Mouse (Mus musculus) C2C12 (cell line): ENCODE data around the gene Lrmda. TPM values are rescaled to one million over a fixed set of nuclear protein-coding genes. Genes with fewer than 3 reads are reported as not detected.
"Not testable (repeated sequence)": the region's sequence is repeated elsewhere in the genome, so short reads cannot be mapped to it uniquely, and the experiment has no call there.

Source experiments
- H3K27me3 ChIP-seq: one replicate; pipeline ENCODE4 v1.6.1; 2011; ENCODE audit not compliant: control insufficient read depth, insufficient read depth, insufficient read length
- H3K36me3 ChIP-seq: one replicate; pipeline ENCODE4 v1.6.1; 2011; ENCODE audit not compliant: control insufficient read depth, insufficient read depth
- H3K4me3 ChIP-seq: one replicate; pipeline ENCODE4 v1.5.1; 2011; ENCODE audit warnings: mild to moderate bottlenecking, control low read depth; ENCODE audit not compliant: poor library complexity, insufficient read depth, severe bottlenecking
- H3K79me2 ChIP-seq: one replicate; pipeline ENCODE4 v1.6.1; 2011; ENCODE audit not compliant: control insufficient read depth, insufficient read depth
- H3K79me3 ChIP-seq: one replicate; pipeline ENCODE4 v1.6.1; 2011; ENCODE audit warnings: low read depth, control low read depth
- H3ac ChIP-seq: one replicate; pipeline ENCODE3; 2011; ENCODE audit warnings: low read depth; ENCODE audit not compliant: control insufficient read depth, insufficient read length
- CEBPB ChIP-seq: IDR thresholded peaks from one replicate; pipeline ENCODE4 v1.6.1; 2011; ENCODE audit warnings: low read depth, mild to moderate bottlenecking, control low read depth, moderate library complexity
- CTCF ChIP-seq: IDR thresholded peaks from one replicate; pipeline ENCODE4 v1.5.1; 2011; ENCODE audit not compliant: control insufficient read depth, insufficient read depth, insufficient read length
- FOSL1 ChIP-seq: IDR thresholded peaks from one replicate; pipeline ENCODE4 v1.8.0; 2011; ENCODE audit warnings: mild to moderate bottlenecking, low read length; ENCODE audit not compliant: poor library complexity, insufficient read depth, severe bottlenecking
- MAX ChIP-seq: IDR thresholded peaks from one replicate; pipeline ENCODE4 v1.6.1; 2011; ENCODE audit warnings: mild to moderate bottlenecking, control low read depth
- MYOD1 ChIP-seq: IDR thresholded peaks from one replicate; pipeline ENCODE4 v1.6.1; 2011; ENCODE audit warnings: low read depth; ENCODE audit not compliant: control insufficient read depth, insufficient read length
- MYOG ChIP-seq: IDR thresholded peaks from one replicate; pipeline ENCODE4 v1.6.1; 2011; ENCODE audit not compliant: control insufficient read depth, insufficient read length; ENCODE audit errors: extremely low read depth
- USF1 ChIP-seq: IDR thresholded peaks from one replicate; pipeline ENCODE4 v1.6.1; 2011; ENCODE audit warnings: low read depth, mild to moderate bottlenecking, control low read depth, moderate library complexity
- polyA plus RNA-seq: library from polyadenylated mRNA; unstranded; fragments of >200 nt; fragmentation: generic; extraction: Trizol; gene quantifications from one replicate; pipeline ENCODE4 v1.2.1, GENCODE M21; 2012; ENCODE audit warnings: missing spikeins

Lrmda gene
- polyA plus RNA-seq, 1 experiment = not detected

- H3ac ChIP-seq = no peak overlapping the region
- H3K79me3 ChIP-seq = no peaks in the 10 kb centered on the region
- no peaks in the 10 kb centered on the region for H3K27me3 ChIP-seq
- TF ChIP-seq USF1 = no peak
- TF ChIP-seq CEBPB = no peak
- no peak for TF ChIP-seq MYOG
- TF ChIP-seq MAX = no peak
- TF ChIP-seq FOSL1 = no peak
- no peak for TF ChIP-seq MYOD1
- TF ChIP-seq CTCF = no peak
- H3K4me3 ChIP-seq = no peak overlapping the region
- no peaks in the 10 kb centered on the region for H3K79me2 ChIP-seq
- no peaks in the 10 kb centered on the region for H3K36me3 ChIP-seq
Observed at GRCm38 (mm10) chr14:22586796-22587195, 567.3 kb downstream of the Lrmda start.

DNA sequence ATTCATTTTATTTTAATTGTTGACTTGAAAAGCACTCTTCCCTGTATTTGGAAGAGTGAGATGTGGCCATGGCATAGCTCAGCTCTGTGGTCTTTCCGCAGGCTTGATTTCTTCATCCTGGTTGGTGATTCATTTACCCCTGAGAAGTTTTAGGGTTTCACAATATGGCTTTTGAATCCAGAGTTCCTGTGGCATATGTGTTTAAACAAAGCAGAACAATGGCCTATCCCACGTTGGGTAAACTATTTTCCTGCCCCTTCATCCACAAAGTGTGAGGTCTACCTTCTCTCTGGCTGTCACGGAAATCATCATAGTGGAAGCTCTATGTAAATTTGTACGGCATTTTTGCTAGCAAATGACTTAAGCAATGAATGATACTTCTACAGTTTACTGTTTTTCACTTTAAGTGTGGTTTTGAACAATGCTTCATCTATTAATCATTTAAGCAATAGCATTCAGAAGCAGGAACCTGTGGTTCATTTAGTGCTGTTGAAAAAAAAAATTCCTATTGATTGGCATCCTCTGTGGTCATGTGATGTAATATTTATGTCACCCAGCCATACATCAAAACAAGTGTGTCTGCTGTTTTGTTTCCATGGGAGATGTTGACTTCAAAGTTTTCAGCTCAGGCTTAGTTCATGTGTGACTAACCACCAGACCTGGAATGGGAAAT lies 567.9 kb downstream of the Lrmda start:
- no peaks in the 10 kb centered on the region for H3K79me2 ChIP-seq
- H3K4me3 ChIP-seq = no peak overlapping the region
- H3K27me3 ChIP-seq = no peaks in the 10 kb centered on the region
- no peaks in the 10 kb centered on the region for H3K79me3 ChIP-seq
- TF ChIP-seq FOSL1 (no peak), CEBPB (peak; percentile 94), MAX (no peak), USF1 (peak; percentile 83), CTCF (no peak), MYOG (no peak), MYOD1 (no peak)
- H3K36me3 ChIP-seq = no peaks in the 10 kb centered on the region
- no peak overlapping the region for H3ac ChIP-seq

DNA sequence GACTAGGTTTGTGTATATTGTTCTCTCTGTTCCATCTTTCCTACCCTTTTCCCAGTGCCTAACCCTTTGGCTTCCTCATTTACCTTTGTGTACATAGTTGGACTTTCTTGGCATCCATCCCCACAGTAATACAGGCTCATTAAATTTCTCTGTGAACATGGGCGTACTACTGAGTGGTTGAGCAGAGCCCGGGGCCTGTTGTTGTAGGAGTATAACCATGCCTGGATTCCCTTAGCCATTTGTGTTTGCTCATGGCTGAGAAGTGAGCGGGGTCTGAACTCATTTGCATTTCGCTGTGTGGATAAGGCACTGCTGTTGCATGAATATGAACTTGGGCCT lies 568.4 kb downstream of the Lrmda start:
- no peak overlapping the region for H3K4me3 ChIP-seq
- no peaks in the 10 kb centered on the region for H3K36me3 ChIP-seq
- TF ChIP-seq FOSL1 (no peak), MYOG (no peak), CEBPB (no peak), USF1 (no peak), MAX (no peak), CTCF (no peak), MYOD1 (no peak)
- H3K27me3 ChIP-seq = no peaks in the 10 kb centered on the region
- H3ac ChIP-seq = no peak overlapping the region
- H3K79me3 ChIP-seq = no peaks in the 10 kb centered on the region
- H3K79me2 ChIP-seq = no peaks in the 10 kb centered on the region

DNA sequence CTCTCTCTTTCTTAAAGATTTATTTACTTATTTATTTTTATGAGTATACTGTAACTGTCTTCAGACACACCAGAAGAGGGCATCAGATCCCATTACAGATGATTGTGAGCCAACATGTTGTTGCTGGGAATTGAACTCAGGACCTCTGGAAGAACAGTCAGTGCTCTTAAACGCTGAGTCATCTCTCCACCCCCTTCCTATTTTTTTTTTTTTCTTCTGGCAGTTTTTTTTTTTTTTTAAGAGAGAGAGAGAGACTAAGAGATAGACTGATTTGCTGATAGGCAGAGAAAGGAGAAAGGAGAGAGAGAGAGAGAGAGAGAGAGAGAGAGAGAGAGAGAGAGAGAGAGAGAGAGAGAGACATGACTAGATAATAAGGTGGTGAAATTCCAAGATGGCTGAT lies 568.9 kb downstream of the Lrmda start:
- H3ac ChIP-seq, H3K36me3 ChIP-seq, H3K79me2 ChIP-seq, H3K79me3 ChIP-seq, H3K27me3 ChIP-seq, H3K4me3 ChIP-seq: not testable (repeated sequence)

DNA sequence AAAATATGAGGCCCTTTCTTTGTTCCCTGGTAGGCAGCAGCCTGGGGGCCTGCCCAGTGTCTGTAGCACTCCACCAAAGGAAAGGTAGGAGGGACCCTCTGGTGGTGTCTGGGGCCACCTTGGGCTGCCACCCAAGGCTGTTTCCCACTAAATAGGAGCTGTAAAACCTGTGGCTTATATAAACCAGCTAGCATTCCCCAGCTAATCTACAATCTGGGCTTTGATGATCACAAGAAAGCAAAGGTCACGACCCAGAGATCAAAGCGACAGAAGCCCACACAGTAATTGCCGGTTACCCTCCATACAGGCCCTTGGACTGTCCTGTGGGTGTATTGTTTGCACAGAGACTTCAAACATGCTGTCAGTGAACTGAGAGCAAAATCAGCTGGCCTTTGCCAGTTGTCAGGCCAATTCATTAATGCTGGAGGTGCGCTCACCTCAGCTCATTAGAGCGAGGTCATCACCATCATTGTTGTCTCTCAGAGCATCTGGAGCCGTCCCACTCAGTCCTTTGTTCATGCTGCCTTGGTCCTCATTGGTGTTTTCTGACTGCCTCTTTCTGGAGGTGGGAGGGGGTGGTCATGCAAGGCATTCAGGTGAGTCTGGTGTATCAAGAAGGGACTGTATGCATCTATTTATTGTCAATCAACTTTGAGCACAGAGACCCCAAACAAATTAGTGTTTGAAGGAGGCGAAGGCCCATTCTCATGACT lies 570.1 kb downstream of the Lrmda start:
- no peak overlapping the region for H3ac ChIP-seq
- TF ChIP-seq FOSL1 (no peak), MYOD1 (no peak), USF1 (no peak), MYOG (no peak), CEBPB (no peak), CTCF (no peak), MAX (no peak)
- H3K4me3 ChIP-seq = no peak overlapping the region
- H3K79me3 ChIP-seq = no peaks in the 10 kb centered on the region
- H3K79me2 ChIP-seq = no peaks in the 10 kb centered on the region
- no peaks in the 10 kb centered on the region for H3K36me3 ChIP-seq
- no peaks in the 10 kb centered on the region for H3K27me3 ChIP-seq

GRCm38 (mm10) chr14:22591186-22591585 lies 571.7 kb downstream of the Lrmda start:
- no peak for TF ChIP-seq CEBPB
- TF ChIP-seq USF1 = no peak
- no peak for TF ChIP-seq MAX
- TF ChIP-seq MYOD1 = no peak
- no peak for TF ChIP-seq FOSL1
- no peak for TF ChIP-seq CTCF
- TF ChIP-seq MYOG = no peak
- Histone ChIP-seq H3K79me2 (no peaks in the 10 kb centered on the region), H3K27me3 (no peaks in the 10 kb centered on the region), H3ac (no peak overlapping the region), H3K4me3 (no peak overlapping the region), H3K36me3 (no peaks in the 10 kb centered on the region), H3K79me3 (no peaks in the 10 kb centered on the region)
